Mouse (Mus musculus): ENCODE data around the gene Aipl1.
A peak's percentile ranks its signal among the peaks of the same experiment; 100 is the strongest.

- TF ChIP-seq POLR2A (IDR thresholded peaks at IDR 0.05; ENCODE audit: insufficient read depth, low read depth, low read length) (no peak), CTCF (IDR thresholded peaks at IDR 0.05) (peak; percentile 93)
Measured at GRCm38 (mm10) chr11:72024193-72024781, 13.0 kb downstream of the Aipl1 start.
